Mouse (Mus musculus): ENCODE data around the gene Gm27027.

The Gm27027 gene

DNA sequence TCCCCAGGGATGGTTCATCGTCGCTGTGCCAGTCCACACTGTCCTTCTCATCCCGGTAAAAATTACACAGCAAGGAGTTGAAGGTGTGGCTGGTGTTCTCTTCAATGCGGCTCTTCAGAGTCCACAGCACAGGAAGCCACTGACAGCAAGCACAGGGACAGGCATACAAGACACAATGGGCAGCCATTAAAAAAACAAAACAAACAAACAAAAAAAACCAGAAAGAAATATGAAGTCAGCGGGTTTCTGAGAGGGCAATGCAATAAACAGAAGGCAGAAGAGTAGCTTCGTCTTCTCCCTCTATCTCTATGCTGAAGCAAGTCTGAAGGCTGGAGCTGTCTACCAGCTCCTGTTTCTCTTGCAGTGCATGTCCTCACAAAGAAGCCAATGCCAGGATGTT is at the start of gene Gm27027:
Gene Gm27027, minus strand, starts transcription at position 101 of the 400 bp plus-strand sequence.
- DNase-seq, result no peak

DNA sequence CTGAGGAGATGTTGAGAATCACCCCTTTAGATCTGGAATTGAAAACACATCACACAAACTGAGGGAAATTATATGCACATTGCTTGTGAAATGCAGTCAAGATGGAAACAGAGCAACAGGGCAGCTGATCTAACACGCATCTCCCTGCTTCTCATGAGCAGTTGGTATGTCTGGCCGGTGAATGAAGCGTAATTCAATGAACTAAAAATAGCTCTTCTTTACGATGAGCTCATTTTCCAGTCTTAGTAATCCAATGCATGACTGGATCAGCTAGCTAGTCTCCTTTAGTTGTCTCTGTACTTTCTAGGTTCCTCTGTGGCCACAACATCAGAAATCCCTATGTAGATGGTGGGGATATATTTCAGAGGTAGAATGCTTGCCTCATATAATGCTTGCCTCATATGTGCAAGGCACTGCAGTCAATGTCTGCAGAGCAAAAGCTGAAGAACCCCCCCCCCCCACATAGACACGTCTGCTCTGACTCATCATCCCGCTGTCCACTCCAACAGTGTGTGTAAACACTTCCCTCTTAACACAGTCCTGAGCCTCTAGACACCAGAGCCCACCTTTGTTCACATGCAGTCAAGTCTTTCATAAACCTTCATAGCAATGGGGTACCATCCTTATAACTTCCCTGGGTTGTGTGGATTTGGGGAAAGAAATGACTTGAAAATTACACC is 49.4 kb upstream of the Gm27027 start:
- DNase-seq, result peak in 1 of 2 experiments; percentile 30

DNA sequence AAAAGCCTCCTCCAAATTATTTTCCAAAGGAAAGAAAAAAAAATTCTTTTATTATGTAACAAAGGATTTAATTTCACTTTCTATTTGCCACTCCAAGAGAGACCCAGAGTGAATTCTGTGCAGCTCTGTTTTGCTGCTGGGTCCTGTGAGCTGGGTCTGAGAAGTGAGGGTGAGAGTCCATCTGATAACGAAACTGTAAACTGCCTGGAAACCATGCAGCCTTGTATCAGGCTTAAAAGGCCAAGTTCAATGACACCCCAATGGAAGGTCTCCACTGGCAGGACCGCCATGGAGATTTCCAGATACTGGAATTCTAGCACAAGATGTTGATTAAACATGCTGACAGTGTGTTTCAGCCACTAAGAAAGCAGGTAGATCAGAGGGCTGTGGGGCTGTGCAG is 48.0 kb upstream of the Gm27027 start:
- DNase-seq, result no peak

DNA sequence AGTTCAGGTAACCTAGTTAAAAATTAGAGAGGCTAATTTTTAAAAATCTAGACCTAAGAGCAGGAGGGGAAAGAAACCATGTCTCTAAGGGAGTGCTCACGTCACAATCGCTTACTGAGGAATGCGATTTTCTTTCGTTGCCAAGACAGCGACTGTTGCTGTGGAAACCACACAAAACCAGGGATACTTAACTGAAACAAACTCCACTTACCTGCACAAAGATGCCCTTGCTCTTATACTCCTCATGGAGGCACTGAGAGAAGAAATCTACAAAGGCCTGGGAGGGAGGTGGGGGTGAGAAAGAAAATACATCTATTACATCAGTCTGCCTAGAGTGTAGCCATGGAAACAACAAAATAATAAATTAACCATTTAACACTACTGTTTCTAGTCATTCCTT is 47.5 kb upstream of the Gm27027 start:
- no peak for DNase-seq

DNA sequence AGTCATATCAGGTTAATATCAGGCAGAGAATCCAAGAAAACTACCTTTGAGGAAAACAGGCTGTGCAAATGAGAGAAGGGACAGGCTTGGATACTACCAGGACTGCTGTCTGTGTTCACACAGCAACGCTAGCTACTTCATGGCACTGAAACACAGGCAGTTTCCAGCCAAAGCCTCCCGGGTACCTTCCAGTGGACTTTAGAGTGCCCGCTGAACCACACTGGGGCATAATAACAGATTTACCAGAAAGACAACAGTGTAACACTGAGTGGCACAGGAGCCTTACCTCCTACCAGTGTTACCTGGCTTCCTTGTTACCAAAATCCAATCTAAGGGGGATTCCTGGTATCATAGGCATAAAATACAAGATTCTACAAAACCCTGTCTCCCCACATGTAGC is 46.3 kb upstream of the Gm27027 start:
- DNase-seq, result no peak

DNA sequence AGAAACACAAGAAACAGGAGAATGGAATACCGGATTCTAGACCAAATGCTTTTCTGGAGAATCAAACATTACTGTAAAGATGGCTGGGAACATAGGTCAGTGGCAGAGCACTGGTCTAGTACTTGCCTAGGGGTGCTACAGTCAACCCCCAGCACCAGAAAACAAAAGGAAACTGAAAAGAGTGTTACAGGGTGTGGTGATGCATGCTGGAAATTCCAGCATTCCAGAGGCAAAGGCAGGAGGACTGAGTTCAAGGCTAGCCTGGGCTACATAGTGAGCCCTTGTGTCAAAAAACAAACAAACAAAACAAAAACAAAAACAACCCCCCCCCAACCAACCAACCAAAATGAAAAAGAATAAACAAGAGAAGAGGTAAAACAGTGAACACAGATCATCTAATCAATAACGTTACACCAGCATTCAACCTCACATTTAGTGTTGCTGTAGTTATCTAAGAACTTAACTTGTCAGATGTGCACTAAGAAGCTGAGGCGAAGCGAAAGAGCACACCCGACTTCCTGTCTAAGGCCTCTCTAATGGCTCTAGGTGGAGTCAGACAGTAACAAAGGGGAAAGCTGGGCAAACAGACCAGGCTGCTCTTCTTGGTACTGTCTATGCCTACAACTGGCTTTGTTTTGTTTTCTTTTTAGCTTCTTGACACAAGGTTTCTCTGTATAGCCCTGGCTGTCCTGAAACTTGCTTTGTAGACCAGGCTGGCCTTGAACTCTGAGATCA is 44.4 kb upstream of the Gm27027 start:
- no peak for DNase-seq

DNA sequence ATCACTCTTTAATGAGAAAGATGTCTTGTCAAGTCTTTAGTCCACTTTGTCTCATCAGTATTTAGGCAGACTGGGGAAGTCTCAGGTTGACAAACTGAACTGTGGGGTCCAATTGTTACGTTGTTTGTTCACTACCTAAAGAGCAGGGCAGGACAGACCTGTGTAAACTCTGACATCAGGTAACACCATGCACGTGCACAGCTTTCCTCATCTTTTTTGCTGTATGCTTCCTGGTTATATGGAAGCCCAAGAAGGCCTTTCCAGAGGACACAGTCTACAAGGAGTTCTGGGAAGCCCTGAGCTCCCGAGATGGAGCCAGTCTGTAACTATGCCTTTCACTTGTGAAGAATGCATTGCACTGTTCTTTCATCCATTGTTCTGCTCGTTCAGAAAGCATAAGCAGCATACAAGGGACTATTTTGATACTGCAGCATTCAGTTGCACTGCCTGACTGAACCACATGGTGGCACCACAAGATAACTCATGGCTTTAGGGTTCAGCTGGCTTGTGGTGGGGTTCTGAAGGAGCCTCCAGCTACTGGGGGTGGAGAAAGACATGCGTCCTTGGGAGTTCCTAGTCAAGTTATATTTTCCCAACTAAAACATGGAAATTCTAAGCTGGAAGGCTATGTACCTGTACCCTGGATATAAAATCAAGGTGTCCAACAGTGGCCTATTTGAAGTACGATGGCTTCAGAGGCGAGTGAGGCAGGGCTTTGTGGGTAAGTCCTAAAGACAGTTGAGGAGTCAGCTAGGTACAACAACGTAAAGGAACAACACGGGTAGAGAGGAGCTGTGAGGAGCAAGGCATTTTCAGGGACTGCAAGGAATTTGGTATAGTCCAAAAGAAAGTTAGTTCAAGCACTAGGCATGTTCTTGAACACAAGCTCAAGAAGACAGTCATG is 39.5 kb upstream of the Gm27027 start:
- peak; percentile 87 to 89 for DNase-seq

DNA sequence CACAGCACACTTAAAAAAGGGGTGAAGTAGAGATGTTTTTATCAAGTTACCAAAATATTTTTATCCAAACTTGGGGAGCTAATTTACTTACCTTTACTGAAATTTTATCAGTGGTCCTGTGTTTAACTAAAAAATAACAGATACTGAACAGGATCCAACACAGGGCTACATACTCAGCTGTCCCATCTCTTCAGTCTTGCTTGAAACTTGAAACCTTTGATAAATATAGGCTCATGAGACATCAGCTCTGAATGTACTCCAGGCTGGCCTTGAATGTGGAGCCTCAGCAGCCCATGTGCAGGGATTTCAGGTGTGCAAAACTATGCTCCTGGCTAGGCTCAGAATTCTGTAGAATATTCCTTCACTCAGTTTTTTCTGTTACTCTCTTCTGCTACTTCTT is 34.4 kb upstream of the Gm27027 start:
- no peak for DNase-seq

DNA sequence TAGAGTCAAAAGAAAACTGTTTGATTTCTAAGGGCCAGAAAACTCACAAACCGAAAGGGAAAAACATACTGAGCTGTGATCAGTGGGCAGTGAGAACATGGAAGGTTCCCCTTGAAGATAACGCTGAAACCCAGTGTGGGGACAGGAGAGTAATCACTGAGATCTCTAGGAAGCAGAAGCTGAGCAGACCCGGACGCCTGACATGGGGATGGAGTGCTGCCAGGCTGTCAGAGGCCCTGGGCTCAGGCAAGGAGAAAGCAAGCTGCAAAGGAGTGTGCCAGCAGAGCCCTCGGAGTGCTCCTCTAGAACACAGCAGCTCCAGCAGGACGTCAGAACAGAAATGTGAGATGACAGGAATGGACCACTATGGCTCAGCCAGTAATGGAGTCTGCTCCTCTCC is 28.5 kb upstream of the Gm27027 start:
- DNase-seq, result peak; percentile 24 to 40

DNA sequence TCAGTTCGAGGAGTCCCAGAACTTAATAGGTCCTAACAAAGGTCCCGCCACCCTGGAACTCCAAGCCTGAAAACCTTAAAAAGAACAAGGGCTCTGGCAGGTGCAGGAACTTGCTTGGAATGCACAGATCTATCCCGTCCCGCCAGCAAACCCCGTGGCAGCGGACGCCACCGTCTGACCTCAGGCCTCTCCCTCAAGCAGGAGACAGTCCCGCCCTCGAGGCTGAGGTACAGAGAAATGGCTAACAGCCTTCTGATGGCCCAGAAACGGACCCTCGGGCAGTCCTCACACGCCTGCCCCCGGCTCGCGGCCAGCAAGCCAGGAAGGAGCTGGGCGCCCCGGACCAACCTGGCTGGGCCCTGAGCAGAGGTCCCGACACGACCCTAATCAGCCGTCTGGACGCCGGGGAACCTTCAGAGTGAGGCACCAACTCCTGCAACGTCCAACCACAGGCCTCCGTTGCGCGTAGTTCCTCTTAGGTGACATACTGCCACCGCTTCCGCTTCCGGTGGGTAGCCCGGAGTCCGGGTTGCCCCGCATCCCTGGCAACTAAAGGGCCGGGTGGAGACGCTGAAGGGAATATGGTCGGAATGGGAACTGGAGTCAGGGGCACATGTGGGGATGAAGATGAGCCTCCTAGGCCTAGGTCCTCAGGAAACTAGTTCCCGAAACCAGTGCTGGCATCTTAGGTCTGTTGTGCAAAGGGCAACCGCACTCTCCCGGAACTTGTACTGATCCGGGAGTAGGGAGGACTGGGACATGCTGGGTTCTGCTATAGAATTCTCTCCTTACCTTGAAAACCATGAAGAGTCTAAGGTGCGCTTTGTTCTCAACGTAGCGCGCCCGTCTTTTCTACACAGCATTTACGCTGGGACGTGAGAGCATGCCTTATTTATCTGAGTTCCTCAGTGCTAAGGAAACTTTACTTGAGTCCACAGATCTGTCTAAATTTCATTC is 14.5 kb upstream of the Gm27027 start, which contains the start of gene Alkbh3:
Gene Alkbh3, minus strand, starts transcription at position 473 of the 957 bp plus-strand sequence.
- peak; percentile 96 to 97 for DNase-seq

DNA sequence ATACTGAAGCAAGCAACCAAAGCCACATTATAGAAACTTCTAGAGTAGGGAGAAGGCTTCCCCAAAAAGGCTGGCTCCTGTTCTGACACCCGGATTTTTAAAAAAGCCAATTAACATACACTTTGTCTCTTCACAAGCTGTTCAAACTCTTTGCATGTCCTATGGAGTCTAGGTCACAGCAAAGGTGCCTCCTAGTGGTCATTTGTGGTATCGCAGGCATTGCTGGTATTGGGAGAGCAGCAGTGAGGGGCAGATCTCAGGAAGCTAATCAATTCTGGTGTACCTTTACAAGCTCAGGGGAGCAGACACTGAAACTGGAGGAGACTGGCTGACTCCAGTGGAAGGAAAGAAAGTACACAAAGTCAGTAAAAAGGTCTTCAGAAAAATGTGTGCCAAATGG is 6.2 kb upstream of the Gm27027 start:
- DNase-seq, result peak; percentile 94 to 98

DNA sequence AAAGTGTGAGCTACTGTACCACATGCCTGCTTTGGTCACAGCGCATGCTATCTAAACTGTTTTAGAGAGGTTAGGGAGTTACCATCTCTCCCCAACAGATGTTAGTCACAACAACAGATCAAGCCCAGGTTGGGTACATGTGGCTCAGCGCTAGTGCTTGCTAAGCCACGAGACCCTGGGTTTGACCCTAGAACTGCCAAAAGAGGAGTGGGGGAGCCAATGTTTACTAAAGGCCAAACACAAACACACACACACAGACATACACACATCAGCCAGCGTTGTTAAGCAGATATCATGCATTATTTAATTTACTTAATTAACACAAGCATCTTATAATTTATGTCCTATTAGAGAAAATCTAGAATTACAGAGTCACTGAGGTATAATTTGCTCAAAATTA is 5.8 kb upstream of the Gm27027 start:
- DNase-seq, result no peak

DNA sequence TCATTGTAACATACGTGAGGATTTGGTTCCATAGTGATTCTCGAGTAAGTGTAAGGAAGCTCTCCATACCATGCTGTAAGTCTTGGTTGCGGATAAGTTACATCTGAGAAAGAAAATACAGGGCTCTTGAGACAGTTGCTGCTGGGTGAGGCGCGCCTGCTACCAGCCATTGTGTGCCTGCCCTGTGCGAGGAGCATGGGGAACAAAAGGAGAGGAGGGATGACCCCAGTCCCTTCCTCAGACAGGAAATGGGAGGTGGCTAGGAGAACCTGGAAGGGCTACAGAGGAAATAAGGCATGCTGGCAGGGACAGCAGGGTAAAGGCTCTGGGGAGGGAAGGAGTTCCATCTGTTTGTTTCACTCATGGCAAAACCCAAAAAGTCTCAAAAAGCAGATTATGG is 5.3 kb upstream of the Gm27027 start:
- no peak for DNase-seq

DNA sequence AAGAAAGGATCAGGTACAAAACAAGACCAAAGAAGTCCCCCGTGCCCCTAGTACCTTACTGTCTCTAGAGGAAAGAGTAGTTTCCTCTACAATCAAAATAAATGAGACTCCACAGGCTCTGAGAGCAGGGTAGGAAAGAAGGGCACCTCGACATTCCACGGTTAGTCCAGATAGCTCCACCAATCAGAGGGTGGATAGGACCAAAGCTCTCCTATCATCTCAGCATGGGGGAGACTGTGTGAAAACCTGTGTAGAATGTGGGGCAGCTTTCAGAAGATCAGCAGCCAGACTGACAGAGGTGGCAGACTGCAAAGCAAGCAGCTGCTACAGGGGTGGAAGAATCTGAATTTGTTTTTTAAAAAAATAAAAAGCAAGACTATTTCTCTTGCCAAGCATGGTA is 3.3 kb downstream of the Gm27027 start:
- no peak for DNase-seq

DNA sequence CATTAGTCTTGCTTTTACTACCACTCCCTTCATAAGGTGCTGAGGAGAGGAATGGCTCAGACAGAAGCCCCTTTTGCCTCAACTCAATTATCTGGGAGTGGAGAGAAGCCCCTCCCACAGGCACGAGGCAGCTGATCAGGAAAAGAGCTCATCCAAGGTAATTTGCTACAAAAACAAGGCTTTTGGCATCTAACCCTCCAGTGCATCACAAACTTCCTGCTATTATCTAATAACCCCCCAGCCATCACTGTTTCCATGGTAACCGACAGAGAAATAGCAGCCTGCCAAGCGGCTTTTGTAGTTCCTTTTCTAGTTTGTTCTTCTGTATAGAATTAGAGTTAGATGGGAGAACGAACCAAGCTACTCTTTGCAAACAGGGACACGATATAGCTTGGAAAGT is 3.9 kb downstream of the Gm27027 start:
- DNase-seq, result no peak

DNA sequence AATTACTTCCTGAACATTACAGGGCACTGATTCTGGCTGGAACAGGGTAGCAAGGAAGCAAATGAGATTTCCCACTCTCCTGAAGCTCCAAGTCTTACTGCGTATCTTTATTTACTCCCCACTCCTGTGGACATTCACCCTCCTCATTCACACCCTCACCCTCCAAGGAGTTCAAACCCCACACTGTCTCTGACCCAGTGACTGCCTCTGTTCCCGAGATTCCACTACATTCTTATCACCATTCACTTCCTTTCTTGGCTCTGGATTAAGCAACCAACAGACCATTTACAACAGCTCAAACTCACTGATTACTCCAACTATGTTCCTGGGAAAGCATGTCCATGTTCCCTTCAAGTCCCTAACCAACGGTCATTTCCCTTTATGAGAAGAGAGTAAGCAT is 4.8 kb downstream of the Gm27027 start:
- no peak for DNase-seq

DNA sequence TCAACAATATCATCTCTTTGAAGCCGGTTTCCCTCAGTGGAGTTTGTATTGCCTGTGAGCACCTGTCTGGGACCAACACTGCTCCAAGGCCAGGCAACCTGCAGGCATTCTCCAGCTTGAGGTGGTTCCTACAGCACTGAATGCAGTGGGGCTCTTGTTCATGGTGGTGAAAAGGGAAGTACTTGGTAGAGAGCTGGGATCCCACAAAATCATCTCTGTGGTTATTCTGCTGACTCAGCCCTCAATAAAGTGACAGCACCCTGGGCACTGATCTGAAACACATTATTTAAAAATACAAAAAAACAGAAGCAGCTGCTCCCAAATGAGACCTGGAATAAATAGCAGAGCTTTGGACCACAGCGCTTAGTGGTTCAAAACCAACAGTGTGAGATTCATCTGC is 7.7 kb downstream of the Gm27027 start:
- no peak for DNase-seq

DNA sequence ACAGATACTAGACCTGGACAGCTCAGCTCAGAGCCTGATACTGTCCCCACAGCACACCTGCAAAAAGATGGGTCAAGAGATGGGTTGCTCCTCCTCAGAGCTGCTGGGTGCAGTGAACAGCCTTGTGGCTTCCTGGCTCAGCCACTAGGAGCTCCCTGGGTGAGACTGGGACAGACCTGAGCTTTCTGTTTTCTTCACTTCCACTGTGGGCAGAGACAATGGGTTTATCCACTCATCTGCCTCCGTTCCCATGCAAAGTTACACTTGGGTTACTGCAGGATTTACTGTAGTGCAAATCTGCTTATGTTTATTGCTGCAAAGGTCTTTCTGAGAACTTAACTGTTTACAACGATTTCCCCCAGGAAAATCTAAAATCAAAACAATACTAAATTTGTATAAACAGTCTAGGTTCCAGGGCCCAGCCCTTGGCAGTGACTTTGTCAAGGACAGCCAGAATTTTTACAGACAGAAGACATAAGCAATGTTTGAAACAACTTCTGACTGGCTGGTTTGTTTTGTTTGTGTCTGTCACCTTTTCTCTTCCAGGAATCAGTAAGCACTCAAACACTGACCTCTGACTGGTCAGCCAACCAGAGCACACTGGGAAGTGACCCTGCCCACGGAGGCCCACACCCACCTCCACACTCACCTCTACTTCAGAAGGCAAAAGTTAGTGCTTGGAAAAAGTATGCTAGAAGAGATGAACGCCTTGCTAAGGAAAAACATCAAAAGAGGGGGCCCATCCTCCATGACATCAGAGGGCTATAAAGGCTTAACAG is 13.5 kb downstream of the Gm27027 start:
- no peak for DNase-seq

DNA sequence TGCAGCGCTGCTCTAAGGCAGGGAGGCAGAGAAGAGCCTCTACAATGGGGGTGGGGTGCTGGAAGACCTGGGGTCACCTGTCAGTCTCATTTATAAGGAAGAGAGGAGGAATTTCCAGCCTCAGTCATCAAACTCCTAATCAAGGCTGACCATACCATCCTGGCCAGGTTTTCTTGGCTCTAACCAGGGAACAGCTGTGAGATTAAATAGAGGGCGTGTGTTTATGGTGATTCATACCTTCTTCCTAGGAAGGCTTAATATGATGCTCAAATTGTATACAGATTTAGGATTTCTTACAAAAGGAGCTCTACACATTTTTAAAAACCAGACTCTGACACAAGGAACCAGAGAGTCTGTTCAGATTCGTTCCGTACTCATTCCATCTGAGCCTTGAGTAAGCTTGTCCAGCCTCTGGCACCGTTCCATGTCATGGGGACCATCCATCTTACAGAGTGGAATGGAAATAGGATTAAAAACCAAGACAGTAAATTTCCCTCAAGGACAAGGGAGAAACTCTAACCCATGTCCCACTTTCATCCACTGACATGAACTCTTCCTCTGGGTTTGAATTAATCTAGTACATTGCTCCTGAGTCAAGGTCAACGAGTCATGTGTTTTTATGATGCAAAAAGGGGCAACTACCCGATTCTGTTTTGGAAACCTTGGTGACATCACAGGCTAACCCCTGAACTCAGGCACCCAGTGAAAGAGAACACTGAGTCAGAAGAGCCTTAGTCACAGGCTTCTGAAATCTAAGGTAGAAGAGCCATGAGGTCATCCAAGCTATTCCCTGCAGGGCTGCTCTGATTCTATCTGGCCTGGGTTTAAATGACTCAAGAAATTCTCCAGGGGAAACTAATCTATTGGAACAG is 16.7 kb downstream of the Gm27027 start:
- peak; percentile 78 to 81 for DNase-seq

All from cerebellum, postnatal 10 days (tissue).